Mouse (Mus musculus) myocyte (in vitro differentiated cells): ENCODE data around the gene Rhbdf2. TPM values are rescaled to one million over a fixed set of nuclear protein-coding genes. Genes with fewer than 3 reads are reported as not detected.
"Not testable (repeated sequence)": the region's sequence is repeated elsewhere in the genome, so short reads cannot be mapped to it uniquely, and the experiment has no call there.

Experiments used
- H3K27me3 ChIP-seq: one replicate; pipeline ENCODE4 v1.6.1; 2011; ENCODE audit not compliant: control insufficient read depth, insufficient read depth, insufficient read length
- H3K36me3 ChIP-seq: one replicate; pipeline ENCODE4 v1.6.1; 2011; ENCODE audit not compliant: control insufficient read depth, insufficient read depth
- H3K4me2 ChIP-seq: one replicate; pipeline ENCODE4 v1.6.1; 2011; ENCODE audit warnings: low read depth, control low read depth
- H3K4me3 ChIP-seq: one replicate; pipeline ENCODE4 v1.5.1; 2011; ENCODE audit warnings: mild to moderate bottlenecking, control low read depth, moderate library complexity
- H3K79me2 ChIP-seq: one replicate; pipeline ENCODE4 v1.6.1; 2011; ENCODE audit not compliant: control insufficient read depth, insufficient read depth
- H3ac ChIP-seq: one replicate; pipeline ENCODE4 v1.6.1; 2011; ENCODE audit not compliant: control insufficient read depth, insufficient read length
- CEBPB ChIP-seq: IDR thresholded peaks from 2 replicates; pipeline ENCODE4 v1.6.1; 2011; ENCODE audit warnings: mild to moderate bottlenecking, moderate library complexity; ENCODE audit not compliant: poor library complexity, insufficient read depth, severe bottlenecking
- E2F4 ChIP-seq: IDR thresholded peaks from one replicate; pipeline ENCODE4 v1.6.1; 2011; ENCODE audit warnings: mild to moderate bottlenecking, control low read depth, moderate library complexity; ENCODE audit not compliant: insufficient read depth
- MAX ChIP-seq: IDR thresholded peaks from one replicate; pipeline ENCODE4 v1.6.1; 2011; ENCODE audit warnings: low read depth, mild to moderate bottlenecking, control low read depth
- MYOD1 ChIP-seq, 3 experiments: IDR thresholded peaks; one replicate each; pipeline ENCODE4 v1.6.1; 2011; ENCODE audit warnings: control low read depth in 2 of 3, low read depth in 2 of 3, mild to moderate bottlenecking in 2 of 3, moderate library complexity in 1 of 3; ENCODE audit not compliant: insufficient read length in 2 of 3, control insufficient read depth in 1 of 3
- MYOG ChIP-seq, 3 experiments: IDR thresholded peaks; one replicate each; pipeline ENCODE4 v1.6.1; 2011; ENCODE audit warnings: control low read depth in 2 of 3, low read depth in 2 of 3, mild to moderate bottlenecking in 2 of 3; ENCODE audit not compliant: insufficient read length in 2 of 3, control insufficient read depth in 1 of 3, insufficient read depth in 1 of 3
- POLR2A ChIP-seq: IDR thresholded peaks from one replicate; pipeline ENCODE4 v1.6.1; 2011; ENCODE audit warnings: low read depth, mild to moderate bottlenecking, control low read depth, moderate library complexity; ENCODE audit not compliant: insufficient read length
- POLR2AphosphoS2 ChIP-seq: IDR thresholded peaks from one replicate; pipeline ENCODE4 v1.6.1; 2011; ENCODE audit warnings: low read depth, control low read depth; ENCODE audit not compliant: insufficient read length
- REST ChIP-seq: IDR thresholded peaks from one replicate; pipeline ENCODE4 v1.6.1; 2011; ENCODE audit warnings: mild to moderate bottlenecking, control low read depth, moderate library complexity; ENCODE audit not compliant: insufficient read depth, insufficient read length
- SRF ChIP-seq: IDR thresholded peaks from one replicate; pipeline ENCODE4 v1.6.1; 2011; ENCODE audit warnings: low read depth; ENCODE audit not compliant: control insufficient read depth, insufficient read length
- TCF12 ChIP-seq: IDR thresholded peaks from one replicate; pipeline ENCODE4 v1.6.1; 2011; ENCODE audit warnings: mild to moderate bottlenecking, control low read depth; ENCODE audit not compliant: poor library complexity, insufficient read depth, severe bottlenecking
- TCF3 ChIP-seq: IDR thresholded peaks from one replicate; pipeline ENCODE4 v1.6.1; 2011; ENCODE audit warnings: low read depth, control low read depth; ENCODE audit not compliant: insufficient read length
- USF1 ChIP-seq: IDR thresholded peaks from one replicate; pipeline ENCODE4 v1.6.1; 2011; ENCODE audit warnings: low read depth, mild to moderate bottlenecking, control low read depth, moderate library complexity
- polyA plus RNA-seq: library from polyadenylated mRNA; unstranded; fragments of >200 nt; fragmentation: generic; extraction: Trizol; gene quantifications from one replicate; pipeline ENCODE4 v1.2.1, GENCODE M21; 2012; ENCODE audit warnings: missing spikeins

Rhbdf2 gene
- polyA plus RNA-seq, 1 experiment: 16.2 TPM

GRCm38 (mm10) chr11:116667930-116668329 is 41.1 kb upstream of the Rhbdf2 start:
- no peak for TF ChIP-seq TCF3
- TF ChIP-seq POLR2AphosphoS2: no peak
- TF ChIP-seq USF1: no peak
- no peak for TF ChIP-seq MYOD1 (IDR thresholded peaks at IDR 0.05; ENCODE audit: control insufficient read depth in 1 of 3, insufficient read length in 2 of 3, low read depth in 2 of 3)
- no peak for TF ChIP-seq SRF
- no peak for TF ChIP-seq MAX
- no peak for TF ChIP-seq REST
- no peak for TF ChIP-seq POLR2A
- TF ChIP-seq E2F4: no peak
- no peak for TF ChIP-seq MYOG (IDR thresholded peaks at IDR 0.05; ENCODE audit: control insufficient read depth in 1 of 3, insufficient read depth in 1 of 3, insufficient read length in 2 of 3, low read depth in 2 of 3)
- H3K27me3 ChIP-seq: peaks cover 4% of the 10 kb centered on the region
- no peak overlapping the region for H3K4me2 ChIP-seq
- H3K79me2 ChIP-seq: peaks cover 15% of the 10 kb centered on the region
- no peaks in the 10 kb centered on the region for H3K36me3 ChIP-seq
- H3ac ChIP-seq: no peak overlapping the region
- H3K4me3 ChIP-seq: no peak overlapping the region

DNA sequence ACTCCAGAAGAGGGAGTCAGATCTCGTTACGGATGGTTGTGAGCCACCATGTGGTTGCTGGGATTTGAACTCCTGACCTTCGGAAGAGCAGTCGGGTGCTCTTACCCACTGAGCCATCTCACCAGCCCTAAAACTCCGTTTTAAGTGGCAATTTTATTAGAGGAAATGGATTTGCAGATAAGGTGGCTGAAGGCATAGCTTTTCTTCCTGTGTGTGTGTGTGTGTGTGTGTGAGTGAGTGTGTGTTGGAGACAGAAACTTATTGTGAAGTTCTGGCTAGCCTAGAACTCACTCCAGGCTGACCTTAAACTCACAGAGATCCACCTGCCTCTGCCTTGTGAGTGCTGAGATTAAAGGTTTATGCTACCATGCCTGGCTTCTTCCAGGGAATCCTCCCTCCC is 40.2 kb upstream of the Rhbdf2 start:
- H3K4me2 ChIP-seq, H3K79me2 ChIP-seq, H3K36me3 ChIP-seq, H3K27me3 ChIP-seq, H3ac ChIP-seq, H3K4me3 ChIP-seq: not testable (repeated sequence)

- H3ac ChIP-seq: no peak overlapping the region
- TF ChIP-seq POLR2A: no peak
- no peak for TF ChIP-seq MYOD1 (IDR thresholded peaks at IDR 0.05; ENCODE audit: control insufficient read depth in 1 of 3, insufficient read length in 2 of 3, low read depth in 2 of 3)
- no peak for TF ChIP-seq CEBPB
- no peak for TF ChIP-seq TCF12
- no peak for TF ChIP-seq USF1
- no peak for TF ChIP-seq MYOG (IDR thresholded peaks at IDR 0.05; ENCODE audit: control insufficient read depth in 1 of 3, insufficient read depth in 1 of 3, insufficient read length in 2 of 3, low read depth in 2 of 3)
- no peak for TF ChIP-seq SRF
- no peak for TF ChIP-seq TCF3
- no peak for TF ChIP-seq POLR2AphosphoS2
- TF ChIP-seq E2F4: no peak
- H3K79me2 ChIP-seq: peaks cover 2% of the 10 kb centered on the region
- H3K4me3 ChIP-seq: no peak overlapping the region
- peaks cover 4% of the 10 kb centered on the region for H3K27me3 ChIP-seq
- no peak overlapping the region for H3K4me2 ChIP-seq
- H3K36me3 ChIP-seq: no peaks in the 10 kb centered on the region
Observed at GRCm38 (mm10) chr11:116666566-116666965, 39.7 kb upstream of the Rhbdf2 start.

DNA sequence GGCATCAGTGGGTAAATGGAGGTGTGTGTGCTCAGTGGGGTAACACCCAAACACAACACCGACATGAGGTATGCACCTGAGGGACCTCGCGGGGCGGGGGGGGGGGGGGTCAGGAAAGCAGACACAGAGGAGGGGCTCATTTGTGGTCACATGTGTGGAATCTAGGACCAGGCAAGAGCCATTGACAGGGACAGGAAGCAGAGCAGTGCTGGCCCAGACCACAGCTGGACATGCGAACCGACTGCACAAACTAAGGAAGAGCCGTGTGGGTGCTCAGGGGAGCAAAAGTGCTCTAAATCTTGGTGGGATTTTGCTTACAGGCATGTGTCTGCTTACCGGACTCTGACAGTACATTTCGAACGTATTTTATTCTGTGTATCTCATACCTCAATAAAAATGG is 38.5 kb upstream of the Rhbdf2 start:
- no peak overlapping the region for H3K4me3 ChIP-seq
- H3K4me2 ChIP-seq: no peak overlapping the region
- no peaks in the 10 kb centered on the region for H3K79me2 ChIP-seq
- H3K36me3 ChIP-seq: no peaks in the 10 kb centered on the region
- no peak overlapping the region for H3ac ChIP-seq
- no peak for TF ChIP-seq SRF
- TF ChIP-seq USF1: no peak
- H3K27me3 ChIP-seq: peaks cover 4% of the 10 kb centered on the region

DNA sequence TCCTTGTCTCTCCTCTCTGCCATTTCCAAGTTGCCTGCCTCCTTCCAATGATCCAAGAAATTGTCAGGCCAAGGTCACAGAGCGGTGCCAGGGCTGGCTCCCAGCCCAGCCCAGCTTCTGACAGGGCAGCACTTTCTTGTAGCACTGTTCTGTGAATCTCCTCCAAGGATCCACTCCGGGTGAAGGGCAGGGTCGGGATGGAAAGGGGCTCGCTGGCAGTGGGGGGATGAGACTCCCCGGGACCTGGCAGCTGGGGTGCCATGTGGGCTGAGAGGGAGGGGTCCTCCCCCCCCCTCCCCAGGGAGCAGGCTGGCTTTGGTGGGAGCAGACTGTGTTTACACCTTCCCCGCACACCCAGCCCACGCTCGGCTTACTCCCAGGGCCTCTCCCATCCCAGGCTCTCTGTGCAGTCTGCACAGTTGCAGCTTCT is 35.1 kb upstream of the Rhbdf2 start:
- no peak overlapping the region for H3ac ChIP-seq
- H3K36me3 ChIP-seq: no peaks in the 10 kb centered on the region
- TF ChIP-seq CEBPB: no peak
- TF ChIP-seq MAX: no peak
- TF ChIP-seq USF1: no peak
- TF ChIP-seq TCF3: no peak
- no peak for TF ChIP-seq REST
- TF ChIP-seq TCF12: no peak
- no peak for TF ChIP-seq MYOG (IDR thresholded peaks at IDR 0.05; ENCODE audit: control insufficient read depth in 1 of 3, insufficient read depth in 1 of 3, insufficient read length in 2 of 3, low read depth in 2 of 3)
- TF ChIP-seq E2F4: no peak
- TF ChIP-seq SRF: no peak
- no peak for TF ChIP-seq POLR2A
- TF ChIP-seq POLR2AphosphoS2: no peak
- TF ChIP-seq MYOD1 (IDR thresholded peaks at IDR 0.05; ENCODE audit: control insufficient read depth in 1 of 3, insufficient read length in 2 of 3, low read depth in 2 of 3): no peak
- no peaks in the 10 kb centered on the region for H3K79me2 ChIP-seq
- H3K4me3 ChIP-seq: no peak overlapping the region
- no peak overlapping the region for H3K4me2 ChIP-seq
- peaks cover 4% of the 10 kb centered on the region for H3K27me3 ChIP-seq
